Mouse (Mus musculus): Measurements from ENCODE around the gene Lyst. TPM values are rescaled to one million over a fixed set of nuclear protein-coding genes. Genes with fewer than 3 reads are reported as not detected.

Lyst gene
- polyA plus RNA-seq, 1 experiment from 2014 or later, result 3.6 TPM

DNA sequence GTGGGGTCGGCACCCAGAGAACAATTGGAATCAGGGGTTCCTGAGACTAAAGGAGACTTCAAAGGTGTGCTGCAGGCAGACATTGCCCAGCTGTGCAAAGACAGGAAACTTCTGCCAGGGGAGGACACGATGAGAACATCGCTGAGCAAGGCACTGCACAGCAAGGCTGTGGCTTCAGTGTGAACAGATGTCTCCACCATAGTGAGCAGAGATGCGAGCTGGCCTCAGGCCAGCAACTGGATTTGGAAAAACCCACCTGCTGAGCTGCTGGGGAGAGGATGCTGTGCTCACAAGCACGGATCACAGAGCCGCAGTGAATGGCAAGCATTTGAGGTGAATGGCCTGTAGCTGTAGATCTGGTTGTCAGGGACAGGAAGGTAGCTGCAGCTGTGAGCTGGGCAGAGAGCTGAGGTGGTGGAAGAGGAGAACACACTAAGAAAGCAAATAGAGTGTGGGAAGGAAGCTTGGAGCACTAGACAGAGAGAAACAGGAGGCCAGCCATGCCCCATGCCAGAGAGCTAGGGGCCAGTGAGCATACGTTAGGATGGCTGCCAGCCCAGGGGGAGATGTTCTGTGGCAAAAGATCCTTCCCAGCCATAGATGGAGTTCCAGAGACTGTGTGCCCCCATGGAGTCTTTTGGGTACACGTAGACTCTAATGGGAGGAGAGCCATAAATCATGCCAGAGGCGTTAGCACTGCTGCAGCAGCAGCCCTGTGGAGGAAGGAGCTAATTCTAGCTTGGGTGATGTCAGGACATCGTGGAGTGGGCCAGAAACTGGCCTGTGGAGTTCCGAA lies 218.3 kb downstream of the Lyst start:
- no peak for ATAC-seq (ENCODE audit: insufficient read depth)

GRCm38 (mm10) chr13:13810885-13811284 lies 220.7 kb downstream of the Lyst start:
- 47% methylated on average over 7 of the region's 7 CpGs for WGBS (ENCODE audit: insufficient replicate concordance)
- H3K9me3 ChIP-seq (replicated peaks), result no peaks in the 10 kb centered on the region
- no peak overlapping the region for H3K4me2 ChIP-seq
- H3K36me3 ChIP-seq (replicated peaks), result no peaks in the 10 kb centered on the region
- no peak for ATAC-seq (ENCODE audit: insufficient read depth)
- no peak overlapping the region for H3K9ac ChIP-seq
- no peaks in the 10 kb centered on the region for H3K4me1 ChIP-seq (replicated peaks)
- no peak overlapping the region for H3K4me3 ChIP-seq (replicated peaks)
- H3K27me3 ChIP-seq, result no peaks in the 10 kb centered on the region
- H3K27ac ChIP-seq (replicated peaks), result no peak overlapping the region

More for the DNA sequence above, 218.3 kb downstream of the Lyst start:
- no peak overlapping the region for H3K4me2 ChIP-seq
- no peaks in the 10 kb centered on the region for H3K9me3 ChIP-seq (replicated peaks)
- no peak overlapping the region for H3K9ac ChIP-seq
- 32% methylated on average over 11 of the region's 11 CpGs for WGBS (ENCODE audit: insufficient replicate concordance)
- no peaks in the 10 kb centered on the region for H3K4me1 ChIP-seq (replicated peaks)
- no peak overlapping the region for H3K4me3 ChIP-seq (replicated peaks)
- no peaks in the 10 kb centered on the region for H3K36me3 ChIP-seq (replicated peaks)
- no peak overlapping the region for H3K27ac ChIP-seq (replicated peaks)
- no peaks in the 10 kb centered on the region for H3K27me3 ChIP-seq

DNA sequence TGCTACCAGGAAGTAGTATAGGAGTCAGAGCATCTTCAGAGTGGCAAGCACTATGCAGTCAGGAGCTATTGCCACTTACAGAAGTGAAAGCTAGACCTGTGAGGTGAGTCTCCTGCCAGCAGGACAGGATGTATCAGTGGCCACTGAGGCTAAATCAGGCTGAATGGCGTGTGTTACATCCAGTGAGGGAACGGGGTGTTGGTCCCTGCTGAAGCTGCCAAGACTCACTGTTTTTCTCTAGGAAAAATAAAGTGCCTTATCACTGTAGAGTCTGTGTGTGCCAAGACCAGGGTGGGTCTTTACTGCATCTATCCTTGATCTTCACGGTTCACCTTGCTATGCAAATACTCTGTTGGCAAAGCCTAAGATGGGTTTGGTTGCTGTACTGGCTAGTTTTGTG lies 228.5 kb downstream of the Lyst start:
- Histone ChIP-seq H3K36me3 (replicated peaks) (no peaks in the 10 kb centered on the region), H3K27me3 (no peaks in the 10 kb centered on the region), H3K9ac (no peak overlapping the region), H3K4me3 (replicated peaks) (no peak overlapping the region), H3K27ac (replicated peaks) (no peak overlapping the region), H3K4me1 (replicated peaks) (no peaks in the 10 kb centered on the region), H3K9me3 (replicated peaks) (no peaks in the 10 kb centered on the region), H3K4me2 (no peak overlapping the region)
- 63% methylated on average over 3 of the region's 3 CpGs for WGBS (ENCODE audit: insufficient replicate concordance)
- ATAC-seq (ENCODE audit: insufficient read depth), result no peak

- no peak overlapping the region for H3K27ac ChIP-seq (replicated peaks)
- no peak overlapping the region for H3K4me2 ChIP-seq
- H3K9me3 ChIP-seq (replicated peaks), result no peaks in the 10 kb centered on the region
- no peaks in the 10 kb centered on the region for H3K4me1 ChIP-seq (replicated peaks)
- H3K27me3 ChIP-seq, result no peaks in the 10 kb centered on the region
- H3K4me3 ChIP-seq (replicated peaks), result no peak overlapping the region
- no peak overlapping the region for H3K9ac ChIP-seq
- ATAC-seq (ENCODE audit: insufficient read depth), result no peak
- 52% methylated on average over 7 of the region's 7 CpGs for WGBS (ENCODE audit: insufficient replicate concordance)
- no peaks in the 10 kb centered on the region for H3K36me3 ChIP-seq (replicated peaks)
Observed at GRCm38 (mm10) chr13:13820234-13821123, 230.3 kb downstream of the Lyst start.

DNA sequence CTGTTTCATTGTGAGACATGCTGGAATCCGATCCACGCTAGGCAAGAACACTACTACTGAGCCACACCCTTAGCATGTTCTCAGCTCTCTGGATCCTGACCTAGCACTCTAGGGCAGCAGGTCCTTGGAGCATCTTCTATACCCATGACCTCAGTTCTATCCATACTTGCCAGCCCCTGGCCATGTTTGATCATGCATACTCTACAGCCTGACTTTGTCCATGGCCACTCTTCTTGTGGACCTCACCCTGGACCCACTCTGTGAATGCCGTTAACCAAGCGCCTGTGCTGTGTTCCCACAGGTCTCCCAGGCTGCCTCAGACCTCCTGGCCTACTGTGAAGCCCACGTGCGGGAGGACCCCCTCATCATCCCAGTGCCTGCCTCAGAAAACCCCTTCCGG lies 234.7 kb downstream of the Lyst start:
- 62% methylated on average over 7 of the region's 7 CpGs for WGBS (ENCODE audit: insufficient replicate concordance)
- no peak overlapping the region for H3K27ac ChIP-seq (replicated peaks)
- H3K9me3 ChIP-seq (replicated peaks), result no peaks in the 10 kb centered on the region
- H3K9ac ChIP-seq, result no peak overlapping the region
- no peak overlapping the region for H3K4me3 ChIP-seq (replicated peaks)
- no peaks in the 10 kb centered on the region for H3K4me1 ChIP-seq (replicated peaks)
- no peaks in the 10 kb centered on the region for H3K27me3 ChIP-seq
- no peaks in the 10 kb centered on the region for H3K36me3 ChIP-seq (replicated peaks)
- no peak overlapping the region for H3K4me2 ChIP-seq
- ATAC-seq (ENCODE audit: insufficient read depth), result no peak

GRCm38 (mm10) chr13:13826533-13826932 lies 236.3 kb downstream of the Lyst start:
- Histone ChIP-seq H3K36me3 (replicated peaks) (no peaks in the 10 kb centered on the region), H3K9me3 (replicated peaks) (no peaks in the 10 kb centered on the region), H3K9ac (no peak overlapping the region), H3K27me3 (no peaks in the 10 kb centered on the region), H3K4me3 (replicated peaks) (no peak overlapping the region), H3K4me2 (no peak overlapping the region), H3K27ac (replicated peaks) (no peak overlapping the region), H3K4me1 (replicated peaks) (no peaks in the 10 kb centered on the region)
- ATAC-seq (ENCODE audit: insufficient read depth), result no peak
- 66% methylated on average over 6 of the region's 6 CpGs for WGBS (ENCODE audit: insufficient replicate concordance)

GRCm38 (mm10) chr13:13828125-13828524 lies 237.9 kb downstream of the Lyst start:
- no peaks in the 10 kb centered on the region for H3K27me3 ChIP-seq
- H3K27ac ChIP-seq (replicated peaks), result no peak overlapping the region
- H3K9me3 ChIP-seq (replicated peaks), result no peaks in the 10 kb centered on the region
- WGBS (ENCODE audit: insufficient replicate concordance), result 10% methylated on average over 1 of the region's 1 CpGs
- no peaks in the 10 kb centered on the region for H3K36me3 ChIP-seq (replicated peaks)
- no peak overlapping the region for H3K4me3 ChIP-seq (replicated peaks)
- no peaks in the 10 kb centered on the region for H3K4me1 ChIP-seq (replicated peaks)
- no peak for ATAC-seq (ENCODE audit: insufficient read depth)
- H3K4me2 ChIP-seq, result no peak overlapping the region
- no peak overlapping the region for H3K9ac ChIP-seq

Other genes starting within 250 kb of the Lyst start
- 2.9 TPM in 2 replicates for gene Gpr137b, start 196.4 kb upstream of the Lyst start, polyA plus RNA-seq (2015; fragmentation: Nextera tagmentation; extraction: Ambion mirVana)
- gene Nid1, start 152.8 kb upstream of the Lyst start, polyA plus RNA-seq (2015; fragmentation: Nextera tagmentation; extraction: Ambion mirVana), result 26.3 and 33.4 TPM in 2 replicates
- gene Gng4, start 193.7 kb downstream of the Lyst start, polyA plus RNA-seq (2015; fragmentation: Nextera tagmentation; extraction: Ambion mirVana), result 0.02 and 0.03 TPM in 2 replicates